Mouse (Mus musculus) cerebellum, adult 11 months (tissue): Measurements from ENCODE around the gene Nfkbib.
A peak's percentile ranks its signal among the peaks of the same experiment; 100 is the strongest.

Experiments
- DNase-seq: peaks from one replicate; pipeline ENCODE4 v3.0.0; 2022

Gene Nfkbib

GRCm38 (mm10) chr7:28766173-28766879 is 986 bp downstream of the Nfkbib start, which contains the start of gene Sirt2:
Gene Sirt2 (plus strand): TSS chr7:28766735.
- DNase-seq = peak; percentile 97

GRCm38 (mm10) chr7:28765211-28765610 is 2.1 kb downstream of the Nfkbib start:
- no peak for DNase-seq

GRCm38 (mm10) chr7:28761907-28762306 is 5.4 kb downstream of the Nfkbib start:
- no peak for DNase-seq

GRCm38 (mm10) chr7:28758623-28759022 is 8.7 kb downstream of the Nfkbib start:
- no peak for DNase-seq

GRCm38 (mm10) chr7:28756079-28756478 is 11.2 kb downstream of the Nfkbib start, which contains the start of gene Ccer2:
Gene Ccer2 (plus strand): TSS chr7:28756174.
- DNase-seq = no peak

GRCm38 (mm10) chr7:28749935-28750334 is 17.4 kb downstream of the Nfkbib start:
- DNase-seq = no peak

- DNase-seq = peak; percentile 94
Measured at GRCm38 (mm10) chr7:28741709-28742438, 25.4 kb downstream of the Nfkbib start, which contains the start of the genes Mrps12 and Sars2. Gene Mrps12 (minus strand): TSS chr7:28741820. Gene Sars2 (plus strand): TSS chr7:28741992.

GRCm38 (mm10) chr7:28741368-28741708 is 26.0 kb downstream of the Nfkbib start:
- no peak for DNase-seq

GRCm38 (mm10) chr7:28740949-28741348 is 26.4 kb downstream of the Nfkbib start:
- DNase-seq = no peak

GRCm38 (mm10) chr7:28739829-28740228 is 27.5 kb downstream of the Nfkbib start:
- no peak for DNase-seq

GRCm38 (mm10) chr7:28735701-28736100 is 31.6 kb downstream of the Nfkbib start:
- DNase-seq = no peak

GRCm38 (mm10) chr7:28733211-28733610 is 34.1 kb downstream of the Nfkbib start:
- no peak for DNase-seq

GRCm38 (mm10) chr7:28732341-28733142 is 34.8 kb downstream of the Nfkbib start:
- DNase-seq = peak; percentile 64

GRCm38 (mm10) chr7:28727649-28728340 is 39.5 kb downstream of the Nfkbib start:
- no peak for DNase-seq

GRCm38 (mm10) chr7:28726600-28726999 is 40.7 kb downstream of the Nfkbib start:
- peak; percentile 78 for DNase-seq

- DNase-seq = no peak
Measured at GRCm38 (mm10) chr7:28724613-28725012, 42.7 kb downstream of the Nfkbib start.

GRCm38 (mm10) chr7:28722079-28722478 is 45.2 kb downstream of the Nfkbib start:
- no peak for DNase-seq

GRCm38 (mm10) chr7:28720753-28721537 is 46.4 kb downstream of the Nfkbib start:
- DNase-seq = no peak

GRCm38 (mm10) chr7:28719650-28720049 is 47.7 kb downstream of the Nfkbib start:
- no peak for DNase-seq

- DNase-seq = no peak
Measured at GRCm38 (mm10) chr7:28719159-28719558, 48.2 kb downstream of the Nfkbib start.

GRCm38 (mm10) chr7:28717726-28718125 is 49.6 kb downstream of the Nfkbib start:
- no peak for DNase-seq
